Mouse (Mus musculus): ENCODE data around the gene Piezo1.

The Piezo1 gene

GRCm38 (mm10) chr8:122497016-122497734 is 54.0 kb downstream of the Piezo1 start:
- no peak for DNase-seq (ENCODE audit: low read depth)

- DNase-seq (ENCODE audit: low read depth) = no peak
These were observed 62.7 kb downstream of the Piezo1 start for GRCm38 (mm10) chr8:122488387-122488786.

- no peak for DNase-seq (ENCODE audit: low read depth)
These were observed 66.3 kb downstream of the Piezo1 start for GRCm38 (mm10) chr8:122484831-122485230.

- peak; percentile 29 for DNase-seq (ENCODE audit: low read depth)
These were observed 67.3 kb downstream of the Piezo1 start for GRCm38 (mm10) chr8:122483877-122484276.

GRCm38 (mm10) chr8:122482448-122482847 is 68.7 kb downstream of the Piezo1 start:
- no peak for DNase-seq (ENCODE audit: low read depth)

- DNase-seq (ENCODE audit: low read depth) = peak; percentile 97
These were observed 75.4 kb downstream of the Piezo1 start, which contains the start of the genes Rnf166 and Ctu2 for GRCm38 (mm10) chr8:122475580-122476320. Rnf166 (minus strand) TSS chr8:122476064. Ctu2 (plus strand) TSS chr8:122476143.

- DNase-seq (ENCODE audit: low read depth) = peak; percentile 71
These were observed 76.1 kb downstream of the Piezo1 start for GRCm38 (mm10) chr8:122474951-122475560.

GRCm38 (mm10) chr8:122473911-122474421 is 77.2 kb downstream of the Piezo1 start:
- no peak for DNase-seq (ENCODE audit: low read depth)

GRCm38 (mm10) chr8:122470691-122471090 is 80.4 kb downstream of the Piezo1 start:
- no peak for DNase-seq (ENCODE audit: low read depth)

GRCm38 (mm10) chr8:122469965-122470364 is 81.2 kb downstream of the Piezo1 start:
- no peak for DNase-seq (ENCODE audit: low read depth)

- DNase-seq (ENCODE audit: low read depth) = no peak
These were observed 81.7 kb downstream of the Piezo1 start for GRCm38 (mm10) chr8:122469407-122469806.

GRCm38 (mm10) chr8:122467816-122468215 is 83.3 kb downstream of the Piezo1 start:
- DNase-seq (ENCODE audit: low read depth) = no peak

GRCm38 (mm10) chr8:122464985-122465384 is 86.1 kb downstream of the Piezo1 start:
- DNase-seq (ENCODE audit: low read depth) = no peak

GRCm38 (mm10) chr8:122463651-122464640 is 87.2 kb downstream of the Piezo1 start:
- peak; percentile 17 for DNase-seq (ENCODE audit: low read depth)

- no peak for DNase-seq (ENCODE audit: low read depth)
These were observed 88.6 kb downstream of the Piezo1 start for GRCm38 (mm10) chr8:122462510-122462909.

- DNase-seq (ENCODE audit: low read depth) = peak; percentile 72
These were observed 89.5 kb downstream of the Piezo1 start for GRCm38 (mm10) chr8:122461473-122462148.

GRCm38 (mm10) chr8:122460524-122461472 is 90.3 kb downstream of the Piezo1 start, which contains the start of gene Snai3:
Snai3 (minus strand) TSS chr8:122460733.
- DNase-seq (ENCODE audit: low read depth) = peak; percentile 51

GRCm38 (mm10) chr8:122459990-122460389 is 91.1 kb downstream of the Piezo1 start:
- DNase-seq (ENCODE audit: low read depth) = no peak

- DNase-seq (ENCODE audit: low read depth) = peak; percentile 42
These were observed 91.8 kb downstream of the Piezo1 start for GRCm38 (mm10) chr8:122459218-122459900.
